Mouse (Mus musculus): ENCODE measurements around the gene Bhmt. TPM values are rescaled to one million over a fixed set of nuclear protein-coding genes. Genes with fewer than 3 reads are reported as not detected.

The Bhmt gene
- polyA plus RNA-seq, 1 experiment from 2014 or later, result 0.19 TPM

DNA sequence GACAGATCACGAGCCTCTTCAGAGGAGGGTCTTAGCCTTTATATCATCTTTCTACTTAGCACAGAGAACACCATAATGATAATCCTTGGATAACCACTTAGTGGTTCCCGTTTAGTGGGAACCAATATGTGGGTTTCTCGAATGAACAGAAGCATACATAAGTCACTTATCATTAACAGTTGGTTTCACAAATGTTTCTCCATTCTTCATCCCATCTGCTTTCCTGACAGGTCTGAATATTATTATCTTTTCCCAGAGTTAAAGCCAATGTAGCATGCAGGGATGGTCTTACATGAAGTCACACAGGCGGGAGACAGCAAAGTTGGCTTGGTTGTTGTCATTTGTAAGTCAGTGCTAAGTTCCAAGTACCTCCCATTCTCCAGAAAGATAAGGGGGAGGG, 29.8 kb upstream of the Bhmt start:
- WGBS (ENCODE audit: insufficient replicate concordance), result 76% methylated on average over 4 of the region's 4 CpGs
- Histone ChIP-seq H3K9me3 (replicated peaks; ENCODE audit: control insufficient read depth, low read length) (0 out of 2 replicates have a peak, but pooled peaks cover 3% of the 10 kb centered on the region), H3K4me3 (ENCODE audit: low read depth, low read length) (no peak overlapping the region), H3K27me3 (ENCODE audit: control insufficient read depth, insufficient read depth, low read length) (0 out of 2 replicates have a peak, but pooled peaks cover 2% of the 10 kb centered on the region), H3K4me2 (no peak overlapping the region), H3K36me3 (ENCODE audit: control insufficient read depth, insufficient read depth, low read length) (no peaks in the 10 kb centered on the region), H3K9ac (ENCODE audit: low read depth, low read length) (no peak overlapping the region), H3K27ac (ENCODE audit: low read depth, low read length) (no peak overlapping the region), H3K4me1 (ENCODE audit: control insufficient read depth, insufficient read depth, low read length) (no peaks in the 10 kb centered on the region)
- ATAC-seq (replicated peaks; ENCODE audit: insufficient number of reproducible peaks, low FRiP score, low TSS enrichment), result no peak

DNA sequence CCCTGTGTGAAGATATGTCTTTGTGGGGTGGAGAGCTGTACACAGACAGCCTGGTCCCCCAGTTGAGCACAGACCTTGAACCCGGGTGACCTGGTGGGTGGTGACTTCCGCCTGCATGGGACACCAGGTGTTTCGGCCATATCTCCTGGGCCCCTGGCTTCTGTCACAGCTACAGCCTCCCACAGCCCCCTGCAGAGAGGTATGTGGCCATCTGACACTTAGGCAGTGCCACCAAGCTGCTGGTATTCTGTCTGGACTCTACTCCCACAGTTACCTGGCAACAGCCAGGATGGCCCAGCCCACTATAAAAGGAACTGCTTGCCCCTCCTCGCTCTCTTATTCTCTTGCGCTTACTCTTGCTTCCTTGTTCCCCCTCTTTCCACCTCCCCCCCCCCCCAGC, 20.2 kb upstream of the Bhmt start:
- Histone ChIP-seq H3K27ac (ENCODE audit: low read depth, low read length) (no peak overlapping the region), H3K9me3 (replicated peaks; ENCODE audit: control insufficient read depth, low read length) (no peaks in the 10 kb centered on the region), H3K4me2 (no peak overlapping the region), H3K4me1 (ENCODE audit: control insufficient read depth, insufficient read depth, low read length) (no peaks in the 10 kb centered on the region), H3K9ac (ENCODE audit: low read depth, low read length) (no peak overlapping the region), H3K27me3 (ENCODE audit: control insufficient read depth, insufficient read depth, low read length) (no peaks in the 10 kb centered on the region), H3K4me3 (ENCODE audit: low read depth, low read length) (no peak overlapping the region), H3K36me3 (ENCODE audit: control insufficient read depth, insufficient read depth, low read length) (no peaks in the 10 kb centered on the region)
- ATAC-seq (replicated peaks; ENCODE audit: insufficient number of reproducible peaks, low FRiP score, low TSS enrichment), result no peak
- 82% methylated on average over 5 of the region's 5 CpGs for WGBS (ENCODE audit: insufficient replicate concordance)

- Histone ChIP-seq H3K27me3 (ENCODE audit: control insufficient read depth, insufficient read depth, low read length) (no peaks in the 10 kb centered on the region), H3K9ac (ENCODE audit: low read depth, low read length) (no peak overlapping the region), H3K4me2 (no peak overlapping the region), H3K4me3 (ENCODE audit: low read depth, low read length) (no peak overlapping the region), H3K36me3 (ENCODE audit: control insufficient read depth, insufficient read depth, low read length) (no peaks in the 10 kb centered on the region), H3K27ac (ENCODE audit: low read depth, low read length) (no peak overlapping the region), H3K9me3 (replicated peaks; ENCODE audit: control insufficient read depth, low read length) (no peaks in the 10 kb centered on the region), H3K4me1 (ENCODE audit: control insufficient read depth, insufficient read depth, low read length) (no peaks in the 10 kb centered on the region)
- no peak for ATAC-seq (replicated peaks; ENCODE audit: insufficient number of reproducible peaks, low FRiP score, low TSS enrichment)
- WGBS (ENCODE audit: insufficient replicate concordance), result 67% methylated on average over 6 of the region's 6 CpGs
These were observed 15.6 kb upstream of the Bhmt start for GRCm38 (mm10) chr13:93653382-93653781.

- Histone ChIP-seq H3K9me3 (replicated peaks; ENCODE audit: control insufficient read depth, low read length) (no peaks in the 10 kb centered on the region), H3K4me3 (ENCODE audit: low read depth, low read length) (no peak overlapping the region), H3K4me1 (ENCODE audit: control insufficient read depth, insufficient read depth, low read length) (no peaks in the 10 kb centered on the region), H3K9ac (ENCODE audit: low read depth, low read length) (no peak overlapping the region), H3K27ac (ENCODE audit: low read depth, low read length) (no peak overlapping the region), H3K4me2 (no peak overlapping the region), H3K36me3 (ENCODE audit: control insufficient read depth, insufficient read depth, low read length) (no peaks in the 10 kb centered on the region), H3K27me3 (ENCODE audit: control insufficient read depth, insufficient read depth, low read length) (no peaks in the 10 kb centered on the region)
- ATAC-seq (replicated peaks; ENCODE audit: insufficient number of reproducible peaks, low FRiP score, low TSS enrichment), result no peak
- 58% methylated on average over 7 of the region's 7 CpGs for WGBS (ENCODE audit: insufficient replicate concordance)
These were observed 10.8 kb upstream of the Bhmt start for GRCm38 (mm10) chr13:93648387-93649130.

DNA sequence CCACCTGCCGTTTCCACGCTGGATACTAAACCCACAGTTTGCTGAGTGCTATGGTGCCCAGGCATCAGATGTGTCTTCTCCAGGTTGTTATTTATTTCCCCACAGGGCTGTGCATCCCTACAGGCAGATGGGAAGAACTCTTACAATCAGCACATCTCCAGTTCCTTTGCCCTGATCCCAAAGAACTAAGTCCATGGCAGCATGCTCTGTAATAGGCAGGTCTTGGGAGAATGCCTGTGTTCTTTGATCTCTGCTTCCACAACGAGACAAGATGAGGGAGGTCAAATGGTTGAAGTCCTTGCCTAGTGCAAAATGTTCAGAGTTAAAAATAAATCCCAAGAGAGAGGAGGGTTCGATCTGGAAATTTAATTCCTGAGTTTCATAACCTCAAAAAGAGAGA, 1.9 kb upstream of the Bhmt start:
- Histone ChIP-seq H3K4me3 (ENCODE audit: low read depth, low read length) (no peak overlapping the region), H3K4me1 (ENCODE audit: control insufficient read depth, insufficient read depth, low read length) (no peaks in the 10 kb centered on the region; the same call in 1 of the 2 replicates), H3K27ac (ENCODE audit: low read depth, low read length) (no peak overlapping the region), H3K36me3 (ENCODE audit: control insufficient read depth, insufficient read depth, low read length) (no peaks in the 10 kb centered on the region), H3K4me2 (no peak overlapping the region), H3K9ac (ENCODE audit: low read depth, low read length) (no peak overlapping the region), H3K9me3 (replicated peaks; ENCODE audit: control insufficient read depth, low read length) (no peaks in the 10 kb centered on the region), H3K27me3 (ENCODE audit: control insufficient read depth, insufficient read depth, low read length) (no peaks in the 10 kb centered on the region)
- ATAC-seq (replicated peaks; ENCODE audit: insufficient number of reproducible peaks, low FRiP score, low TSS enrichment), result no peak
- 59% methylated on average over 4 of the region's 4 CpGs for WGBS (ENCODE audit: insufficient replicate concordance)

DNA sequence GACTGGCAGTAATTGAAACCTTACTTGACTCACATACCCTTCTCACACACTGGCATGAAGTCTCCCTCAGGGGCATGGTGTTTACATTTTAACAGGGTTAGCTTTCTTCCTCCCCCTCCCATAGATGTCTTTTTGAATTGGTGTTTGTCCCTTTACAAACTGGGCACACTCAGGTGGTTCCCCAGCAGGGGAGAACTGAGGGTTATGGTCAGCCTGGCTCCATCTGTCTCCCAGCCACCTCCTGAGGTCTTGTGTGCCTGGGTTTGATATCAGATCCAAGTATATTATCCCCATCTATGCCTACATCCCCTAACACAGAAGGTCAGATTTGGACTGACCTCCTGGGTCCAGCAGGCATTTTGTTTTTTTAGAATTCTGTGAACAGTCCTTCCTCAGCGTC, 1.2 kb downstream of the Bhmt start:
- Histone ChIP-seq H3K36me3 (ENCODE audit: control insufficient read depth, insufficient read depth, low read length) (no peaks in the 10 kb centered on the region), H3K27me3 (ENCODE audit: control insufficient read depth, insufficient read depth, low read length) (no peaks in the 10 kb centered on the region), H3K4me2 (no peak overlapping the region), H3K9me3 (replicated peaks; ENCODE audit: control insufficient read depth, low read length) (no peaks in the 10 kb centered on the region), H3K4me3 (ENCODE audit: low read depth, low read length) (no peak overlapping the region), H3K4me1 (ENCODE audit: control insufficient read depth, insufficient read depth, low read length) (no peaks in the 10 kb centered on the region; the same call in 1 of the 2 replicates), H3K27ac (ENCODE audit: low read depth, low read length) (no peak overlapping the region), H3K9ac (ENCODE audit: low read depth, low read length) (no peak overlapping the region)
- ATAC-seq (replicated peaks; ENCODE audit: insufficient number of reproducible peaks, low FRiP score, low TSS enrichment), result no peak
- 79% methylated on average over 1 of the region's 1 CpGs for WGBS (ENCODE audit: insufficient replicate concordance)

- H3K9ac ChIP-seq (ENCODE audit: low read depth, low read length), result no peak overlapping the region
- H3K4me3 ChIP-seq (ENCODE audit: low read depth, low read length), result no peak overlapping the region
- no peak overlapping the region for H3K4me2 ChIP-seq
- no peaks in the 10 kb centered on the region for H3K36me3 ChIP-seq (ENCODE audit: control insufficient read depth, insufficient read depth, low read length)
- no peaks in the 10 kb centered on the region; the same call in 1 of the 2 replicates for H3K4me1 ChIP-seq (ENCODE audit: control insufficient read depth, insufficient read depth, low read length)
- H3K9me3 ChIP-seq (replicated peaks; ENCODE audit: control insufficient read depth, low read length), result no peaks in the 10 kb centered on the region
- no peaks in the 10 kb centered on the region for H3K27me3 ChIP-seq (ENCODE audit: control insufficient read depth, insufficient read depth, low read length)
- ATAC-seq (replicated peaks; ENCODE audit: insufficient number of reproducible peaks, low FRiP score, low TSS enrichment), result no peak
- no peak overlapping the region for H3K27ac ChIP-seq (ENCODE audit: low read depth, low read length)
- WGBS (ENCODE audit: insufficient replicate concordance), result 80% methylated on average over 5 of the region's 5 CpGs
These were observed 4.8 kb downstream of the Bhmt start for GRCm38 (mm10) chr13:93632927-93633326.

- 71% methylated on average over 10 of the region's 10 CpGs for WGBS (ENCODE audit: insufficient replicate concordance)
- H3K36me3 ChIP-seq (ENCODE audit: control insufficient read depth, insufficient read depth, low read length), result no peaks in the 10 kb centered on the region
- no peak overlapping the region for H3K9ac ChIP-seq (ENCODE audit: low read depth, low read length)
- H3K27me3 ChIP-seq (ENCODE audit: control insufficient read depth, insufficient read depth, low read length), result no peaks in the 10 kb centered on the region
- no peaks in the 10 kb centered on the region for H3K9me3 ChIP-seq (replicated peaks; ENCODE audit: control insufficient read depth, low read length)
- ATAC-seq (replicated peaks; ENCODE audit: insufficient number of reproducible peaks, low FRiP score, low TSS enrichment), result no peak
- no peak overlapping the region for H3K4me3 ChIP-seq (ENCODE audit: low read depth, low read length)
- no peak overlapping the region for H3K4me2 ChIP-seq
- H3K27ac ChIP-seq (ENCODE audit: low read depth, low read length), result no peak overlapping the region
- no peaks in the 10 kb centered on the region for H3K4me1 ChIP-seq (ENCODE audit: control insufficient read depth, insufficient read depth, low read length)
These were observed 6.6 kb downstream of the Bhmt start for GRCm38 (mm10) chr13:93630941-93631705.
